Mouse (Mus musculus): Measurements from ENCODE around the gene Rab33b. TPM values are rescaled to one million over a fixed set of nuclear protein-coding genes. Genes with fewer than 3 reads are reported as not detected.

The Rab33b gene
- polyA plus RNA-seq, 1 experiment from 2014 or later = 21.6 TPM

- no peaks in the 10 kb centered on the region for H3K36me3 ChIP-seq (ENCODE audit: insufficient read depth, low read length)
- TF ChIP-seq CTCF (IDR thresholded peaks at IDR 0.05; ENCODE audit: low read depth) = peak; percentile 95
- DNase-seq (ENCODE audit: low spot score) (peak; percentile 85), ATAC-seq (replicated peaks; ENCODE audit: low FRiP score, low read depth) (no peak)
- H3K27ac ChIP-seq = no peak overlapping the region
- H3K4me3 ChIP-seq (replicated peaks; ENCODE audit: low read depth, low read length) = no peak overlapping the region
- no peak overlapping the region for H3K9ac ChIP-seq (ENCODE audit: low read depth, low read length)
- H3K4me2 ChIP-seq (ENCODE audit: low read length) = no peak overlapping the region
- H3K9me3 ChIP-seq (replicated peaks; ENCODE audit: low read length) = no peaks in the 10 kb centered on the region
- no peaks in the 10 kb centered on the region for H3K27me3 ChIP-seq (ENCODE audit: insufficient read depth, low read length)
- 0 out of 2 replicates have a peak, but pooled peaks cover 18% of the 10 kb centered on the region for H3K4me1 ChIP-seq (replicated peaks; ENCODE audit: insufficient read depth, low read length)
Measured at GRCm38 (mm10) chr3:51481059-51481458, 2.7 kb upstream of the Rab33b start.

- no peak for TF ChIP-seq CTCF (IDR thresholded peaks at IDR 0.05; ENCODE audit: low read depth)
- Histone ChIP-seq H3K4me1 (replicated peaks; ENCODE audit: insufficient read depth, low read length) (0 out of 2 replicates have a peak, but pooled peaks cover 18% of the 10 kb centered on the region), H3K27me3 (ENCODE audit: insufficient read depth, low read length) (no peaks in the 10 kb centered on the region), H3K4me2 (ENCODE audit: low read length) (no peak overlapping the region), H3K9me3 (replicated peaks; ENCODE audit: low read length) (no peaks in the 10 kb centered on the region), H3K4me3 (replicated peaks; ENCODE audit: low read depth, low read length) (no peak overlapping the region), H3K9ac (ENCODE audit: low read depth, low read length) (no peak overlapping the region), H3K27ac (no peak overlapping the region), H3K36me3 (ENCODE audit: insufficient read depth, low read length) (no peaks in the 10 kb centered on the region)
- no peak for DNase-seq (ENCODE audit: low spot score)
- 67% methylated on average over 3 of the region's 3 CpGs for WGBS
- no peak for ATAC-seq (replicated peaks; ENCODE audit: low FRiP score, low read depth)
Measured at GRCm38 (mm10) chr3:51481881-51482280, 1.8 kb upstream of the Rab33b start.

GRCm38 (mm10) chr3:51482781-51483180, 939 bp upstream of the Rab33b start:
- Histone ChIP-seq H3K4me2 (ENCODE audit: low read length) (peak overlapping the region; percentile 86), H3K27ac (no peak overlapping the region), H3K4me3 (replicated peaks; ENCODE audit: low read depth, low read length) (no peak overlapping the region), H3K9ac (ENCODE audit: low read depth, low read length) (no peak overlapping the region), H3K27me3 (ENCODE audit: insufficient read depth, low read length) (no peaks in the 10 kb centered on the region), H3K9me3 (replicated peaks; ENCODE audit: low read length) (no peaks in the 10 kb centered on the region), H3K36me3 (ENCODE audit: insufficient read depth, low read length) (no peaks in the 10 kb centered on the region), H3K4me1 (replicated peaks; ENCODE audit: insufficient read depth, low read length) (0 out of 2 replicates have a peak, but pooled peaks cover 18% of the 10 kb centered on the region)
- DNase-seq (ENCODE audit: low spot score) (no peak), ATAC-seq (replicated peaks; ENCODE audit: low FRiP score, low read depth) (no peak)
- TF ChIP-seq CTCF (IDR thresholded peaks at IDR 0.05; ENCODE audit: low read depth) = no peak
- WGBS = 62% methylated on average over 3 of the region's 3 CpGs

- WGBS = under 1% methylated on average over 33 of the region's 33 CpGs
- 0 out of 2 replicates have a peak, but pooled peaks cover 18% of the 10 kb centered on the region for H3K4me1 ChIP-seq (replicated peaks; ENCODE audit: insufficient read depth, low read length)
- H3K4me2 ChIP-seq (ENCODE audit: low read length) = peak overlapping the region; percentile 86
- H3K9me3 ChIP-seq (replicated peaks; ENCODE audit: low read length) = no peaks in the 10 kb centered on the region
- peak; percentile 22 for ATAC-seq (replicated peaks; ENCODE audit: low FRiP score, low read depth)
- H3K9ac ChIP-seq (ENCODE audit: low read depth, low read length) = peak overlapping the region; percentile 91
- peak; percentile 10 for DNase-seq (ENCODE audit: low spot score)
- H3K27me3 ChIP-seq (ENCODE audit: insufficient read depth, low read length) = no peaks in the 10 kb centered on the region
- H3K36me3 ChIP-seq (ENCODE audit: insufficient read depth, low read length) = no peaks in the 10 kb centered on the region
- peak overlapping the region; percentile 97 for H3K27ac ChIP-seq
- TF ChIP-seq CTCF (IDR thresholded peaks at IDR 0.05; ENCODE audit: low read depth) = no peak
- H3K4me3 ChIP-seq (replicated peaks; ENCODE audit: low read depth, low read length) = peak overlapping the region; percentile 84
Measured at GRCm38 (mm10) chr3:51484370-51484769, 650 bp downstream of the Rab33b start.

- no peaks in the 10 kb centered on the region for H3K9me3 ChIP-seq (replicated peaks; ENCODE audit: low read length)
- TF ChIP-seq CTCF (IDR thresholded peaks at IDR 0.05; ENCODE audit: low read depth) = no peak
- WGBS = 31% methylated on average over 4 of the region's 4 CpGs
- DNase-seq (ENCODE audit: low spot score) (no peak), ATAC-seq (replicated peaks; ENCODE audit: low FRiP score, low read depth) (no peak)
- H3K27me3 ChIP-seq (ENCODE audit: insufficient read depth, low read length) = no peaks in the 10 kb centered on the region
- H3K27ac ChIP-seq = no peak overlapping the region
- H3K9ac ChIP-seq (ENCODE audit: low read depth, low read length) = no peak overlapping the region
- H3K4me1 ChIP-seq (replicated peaks; ENCODE audit: insufficient read depth, low read length) = 0 out of 2 replicates have a peak, but pooled peaks cover 18% of the 10 kb centered on the region
- no peak overlapping the region for H3K4me3 ChIP-seq (replicated peaks; ENCODE audit: low read depth, low read length)
- H3K4me2 ChIP-seq (ENCODE audit: low read length) = peak overlapping the region; percentile 86
- H3K36me3 ChIP-seq (ENCODE audit: insufficient read depth, low read length) = no peaks in the 10 kb centered on the region
Measured at GRCm38 (mm10) chr3:51485347-51485746, 1.6 kb downstream of the Rab33b start.

- no peak for TF ChIP-seq CTCF (IDR thresholded peaks at IDR 0.05; ENCODE audit: low read depth)
- Histone ChIP-seq H3K36me3 (ENCODE audit: insufficient read depth, low read length) (no peaks in the 10 kb centered on the region), H3K4me3 (replicated peaks; ENCODE audit: low read depth, low read length) (no peak overlapping the region), H3K27ac (no peak overlapping the region), H3K4me2 (ENCODE audit: low read length) (no peak overlapping the region), H3K9me3 (replicated peaks; ENCODE audit: low read length) (no peaks in the 10 kb centered on the region), H3K27me3 (ENCODE audit: insufficient read depth, low read length) (no peaks in the 10 kb centered on the region), H3K4me1 (replicated peaks; ENCODE audit: insufficient read depth, low read length) (0 out of 2 replicates have a peak, but pooled peaks cover 18% of the 10 kb centered on the region), H3K9ac (ENCODE audit: low read depth, low read length) (no peak overlapping the region)
- DNase-seq (ENCODE audit: low spot score) = no peak
- WGBS = 89% methylated on average over 4 of the region's 4 CpGs
- ATAC-seq (replicated peaks; ENCODE audit: low FRiP score, low read depth) = no peak
Measured at GRCm38 (mm10) chr3:51486491-51487195, 2.9 kb downstream of the Rab33b start.
